Mouse (Mus musculus): ENCODE data around the gene Hs6st3.

DNA sequence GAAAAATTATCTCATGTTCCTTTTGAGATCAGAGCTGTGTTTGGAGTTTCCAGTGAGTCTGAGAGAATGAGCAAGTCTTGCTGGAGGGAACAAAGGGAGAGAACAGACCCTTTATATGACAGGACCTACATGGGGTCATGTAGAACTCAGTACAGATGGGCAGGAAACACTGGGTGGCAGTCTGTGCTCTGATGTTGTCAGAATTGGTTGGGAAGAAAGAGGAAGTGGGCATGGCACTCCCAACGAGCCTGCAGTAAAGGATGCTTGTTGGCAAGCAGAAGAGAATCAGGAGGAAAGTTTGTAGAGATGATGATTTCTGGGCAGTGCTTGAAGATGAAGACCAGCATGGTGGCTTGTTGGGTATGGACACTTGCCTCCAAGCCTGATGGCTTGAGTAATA lies 151.5 kb downstream of the Hs6st3 start:
- no peak for TF ChIP-seq CTCF (IDR thresholded peaks at IDR 0.05; ENCODE audit: borderline replicate concordance, insufficient read depth, low read depth, low read length)
- no peak for TF ChIP-seq POLR2A (IDR thresholded peaks at IDR 0.05; ENCODE audit: borderline replicate concordance, insufficient read depth, low read length)
